Mouse (Mus musculus): ENCODE measurements around the gene Mrpl17. TPM values are rescaled to one million over a fixed set of nuclear protein-coding genes. Genes with fewer than 3 reads are reported as not detected.

Mrpl17 gene
- total RNA-seq, 2 experiments from 2014 or later, result 170 to 182 TPM

Other genes starting within 250 kb of the Mrpl17 start
- 10 to 100 TPM; 36.8 to 42.3 TPM for gene Apbb1, start 229.4 kb downstream of the Mrpl17 start, total RNA-seq (2021)
- gene Hpx, start 211.0 kb downstream of the Mrpl17 start, total RNA-seq (2021), result 100 to 1,000 TPM in 1 of 2 experiments, 10 to 100 TPM in 1; 10.6 to 269 TPM
- gene Trim3, start 177.5 kb downstream of the Mrpl17 start, total RNA-seq (2021), result 10 to 100 TPM; 51.4 to 56.7 TPM
- 100 to 1,000 TPM; 115 to 116 TPM for gene Timm10b, start 171.0 kb downstream of the Mrpl17 start, total RNA-seq (2021)
- gene Arfip2, start 170.7 kb downstream of the Mrpl17 start, total RNA-seq (2021), result 10 to 100 TPM; 74.7 to 80.7 TPM
- gene Gm45799, start 170.5 kb downstream of the Mrpl17 start, total RNA-seq (2021), result 10 to 100 TPM in 1 of 2 experiments, 1 to 10 TPM in 1; 8.5 to 12.2 TPM
- gene Dnhd1, start 160.3 kb downstream of the Mrpl17 start, total RNA-seq (2021), result 1 to 10 TPM; 5.9 to 7.1 TPM
- 100 to 1,000 TPM; 145 to 148 TPM for gene Ilk, start 74.5 kb downstream of the Mrpl17 start, total RNA-seq (2021)
- gene Rrp8, start 73.7 kb downstream of the Mrpl17 start, total RNA-seq (2021), result 10 to 100 TPM; 21.0 to 21.2 TPM
- gene Taf10, start 66.7 kb downstream of the Mrpl17 start, total RNA-seq (2021), result 100 to 1,000 TPM; 161 to 175 TPM
- gene Tpp1, start 58.9 kb downstream of the Mrpl17 start, total RNA-seq (2021), result 10 to 100 TPM; 85.0 to 95.7 TPM
- 10 to 100 TPM; 23.7 to 29.4 TPM for gene Dchs1, start 23.4 kb downstream of the Mrpl17 start, total RNA-seq (2021)
- gene Gm4070, start 142.9 kb upstream of the Mrpl17 start, total RNA-seq (2021), result 1 to 10 TPM; 1.6 to 2.2 TPM